Comparison of ENCODE assay signal across 7 mouse cellular contexts in genomic region chr1:166253898-166254894, GRCm38 (mm10). TPM values are rescaled to one million over a fixed set of nuclear protein-coding genes. Genes with fewer than 3 reads are reported as not detected.
DNase-seq lines count a peak whose midpoint lies in the region; ATAC-seq and TF ChIP-seq lines count a peak whose summit lies in the region.

Gene Ildr2, plus strand, starts transcription at chr1:166254139.

- DNase-seq in adrenal gland, postnatal 36 days = peak; percentile 66 to 83
- peak; percentile 22 for DNase-seq in embryo, embryonic 11.5 days (ENCODE audit: low read depth, low spot score)
- peak; percentile 77 to 80 for DNase-seq in heart, adult 2 months
- peak; percentile 79 for DNase-seq in kidney, adult 2 months

- ATAC-seq in limb, embryonic 13.5 days (ENCODE audit: low FRiP score, low read depth) = peak; percentile 64
- peak; percentile 63 for ATAC-seq in midbrain, embryonic 12.5 days (ENCODE audit: low FRiP score, low read depth)
- peak; percentile 61; the same call in 1 of the 2 replicates for ATAC-seq in stomach, embryonic 15.5 days (ENCODE audit: insufficient read depth, low FRiP score, low read depth)

- no peaks in the 10 kb centered on the region for H3K9me3 ChIP-seq in limb, embryonic 13.5 days
- H3K9me3 ChIP-seq in midbrain, embryonic 12.5 days = no peaks in the 10 kb centered on the region
- H3K9me3 ChIP-seq in stomach, embryonic 15.5 days = no peaks in the 10 kb centered on the region

- H3K4me1 ChIP-seq in heart, adult 2 months (ENCODE audit: control insufficient read depth, insufficient read depth, low read length) = no peaks in the 10 kb centered on the region; the same call in 1 of the 2 replicates
- H3K4me1 ChIP-seq in kidney, adult 2 months (ENCODE audit: control insufficient read depth, insufficient read depth, low read length) = peaks cover 13% of the 10 kb centered on the region; the same call in 1 of the 2 replicates
- H3K4me1 ChIP-seq in limb, embryonic 13.5 days = peaks cover 10% of the 10 kb centered on the region; the same call in 1 of the 2 replicates
- H3K4me1 ChIP-seq in midbrain, embryonic 12.5 days = peaks cover 45% of the 10 kb centered on the region
- H3K4me1 ChIP-seq in stomach, embryonic 15.5 days = peaks cover 4% of the 10 kb centered on the region; the same call in 1 of the 2 replicates

- no peak within 1 kb of the TSS for H3K27ac ChIP-seq in heart, adult 2 months
- peak within 1 kb of the TSS; percentile 59 for H3K27ac ChIP-seq in kidney, adult 2 months (ENCODE audit: insufficient read depth, low read depth, low read length)
- no peak within 1 kb of the TSS for H3K27ac ChIP-seq in limb, embryonic 13.5 days
- peak within 1 kb of the TSS; percentile 79 for H3K27ac ChIP-seq in midbrain, embryonic 12.5 days (replicated peaks)
- no peak within 1 kb of the TSS for H3K27ac ChIP-seq in stomach, embryonic 15.5 days

- H3K79me2 ChIP-seq in heart, adult 2 months (replicated peaks; ENCODE audit: control insufficient read depth, insufficient read depth, low read length) = no peaks in the 10 kb centered on the region

- H3K9ac ChIP-seq in heart, adult 2 months (ENCODE audit: low read depth, low read length) = peak within 1 kb of the TSS; percentile 32; the same call in 1 of the 2 replicates
- H3K9ac ChIP-seq in limb, embryonic 13.5 days = peak within 1 kb of the TSS; percentile 67
- H3K9ac ChIP-seq in midbrain, embryonic 12.5 days (replicated peaks) = peak within 1 kb of the TSS; percentile 82
- H3K9ac ChIP-seq in stomach, embryonic 15.5 days = peak within 1 kb of the TSS; percentile 22

- intact Hi-C loops in heart, adult 2 months (cut with DNase I) = loop anchor here (2.0 kb wide), 1 partner anchor 93 kb away; no protein-coding TSS in a partner anchor

- no peak for TF ChIP-seq POLR2A in heart, adult 2 months (IDR thresholded peaks at IDR 0.05; ENCODE audit: insufficient read depth, low read depth, low read length)
- no peak for TF ChIP-seq POLR2A in kidney, adult 2 months (IDR thresholded peaks at IDR 0.05; ENCODE audit: low read depth, low read length)

- H3K36me3 ChIP-seq in heart, adult 2 months (ENCODE audit: control insufficient read depth, insufficient read depth, low read length) = no peaks in the 10 kb centered on the region
- no peaks in the 10 kb centered on the region for H3K36me3 ChIP-seq in kidney, adult 2 months (ENCODE audit: control insufficient read depth, insufficient read depth, low read length)
- H3K36me3 ChIP-seq in limb, embryonic 13.5 days = no peaks in the 10 kb centered on the region
- no peaks in the 10 kb centered on the region for H3K36me3 ChIP-seq in midbrain, embryonic 12.5 days
- no peaks in the 10 kb centered on the region for H3K36me3 ChIP-seq in stomach, embryonic 15.5 days

- 2% methylated on average over 72 of the region's 72 CpGs for WGBS in heart, adult 2 months
- WGBS in kidney, adult 2 months = 1% methylated on average over 72 of the region's 72 CpGs
- under 1% methylated on average over 72 of the region's 72 CpGs for WGBS in limb, embryonic 13.5 days
- WGBS in midbrain, embryonic 12.5 days = under 1% methylated on average over 72 of the region's 72 CpGs
- WGBS in stomach, embryonic 15.5 days = under 1% methylated on average over 65 of the region's 72 CpGs

- peak within 1 kb of the TSS; percentile 95 for H3K4me2 ChIP-seq in limb, embryonic 13.5 days (replicated peaks)
- H3K4me2 ChIP-seq in midbrain, embryonic 12.5 days (replicated peaks) = peak within 1 kb of the TSS; percentile 70
- peak within 1 kb of the TSS; percentile 98 for H3K4me2 ChIP-seq in stomach, embryonic 15.5 days

- peaks cover 6% of the 10 kb centered on the region; the same call in 1 of the 2 replicates for H3K27me3 ChIP-seq in heart, adult 2 months (ENCODE audit: control insufficient read depth, insufficient read depth, low read length)
- H3K27me3 ChIP-seq in kidney, adult 2 months (replicated peaks; ENCODE audit: control insufficient read depth, insufficient read depth, low read length) = no peaks in the 10 kb centered on the region
- H3K27me3 ChIP-seq in limb, embryonic 13.5 days = peaks cover 53% of the 10 kb centered on the region
- H3K27me3 ChIP-seq in midbrain, embryonic 12.5 days = no peaks in the 10 kb centered on the region
- H3K27me3 ChIP-seq in stomach, embryonic 15.5 days (replicated peaks) = peaks cover 28% of the 10 kb centered on the region; the same call in 1 of the 2 replicates

- peak within 1 kb of the TSS; percentile 36; the same call in 1 of the 2 replicates for H3K4me3 ChIP-seq in heart, adult 2 months
- peak within 1 kb of the TSS; percentile 67 for H3K4me3 ChIP-seq in kidney, adult 2 months (ENCODE audit: insufficient read depth, low read depth, low read length)
- peak within 1 kb of the TSS; percentile 57 for H3K4me3 ChIP-seq in limb, embryonic 13.5 days
- peak within 1 kb of the TSS; percentile 54 for H3K4me3 ChIP-seq in midbrain, embryonic 12.5 days
- H3K4me3 ChIP-seq in stomach, embryonic 15.5 days (replicated peaks) = peak within 1 kb of the TSS; percentile 49

- TF ChIP-seq CTCF in heart, adult 2 months (IDR thresholded peaks at IDR 0.05) = peak; percentile 56
- 0 out of 2 replicates have a peak, but pooled peaks have one; percentile 22 for TF ChIP-seq CTCF in kidney, adult 2 months (conservative IDR thresholded peaks at IDR 0.05; ENCODE audit: insufficient read depth, insufficient read length, low read depth, low read length)

- TF ChIP-seq EP300 in heart, adult 2 months (IDR thresholded peaks at IDR 0.05; ENCODE audit: insufficient read depth, low read depth, low read length) = no peak

RNA-seq across cellular contexts. Expression of gene Ildr2, which starts in this region (rescaled TPM):
- total RNA-seq in adrenal gland, postnatal 36 days (2021) = 1 to 10 TPM; 4.1 to 8.0 TPM
- total RNA-seq in heart, adult 2 months (2021) = 1 to 10 TPM; 2.4 to 2.9 TPM
- 0.25 and 1.00 TPM in 2 replicates for polyA plus RNA-seq in heart, adult 2 months (2012; rRNA removed)
- polyA plus RNA-seq in kidney, adult 2 months (2012; rRNA removed) = 11.0 and 12.3 TPM in 2 replicates
- polyA plus RNA-seq in limb, embryonic 13.5 days (2015; fragmentation: Nextera tagmentation; extraction: Ambion mirVana) = 0.11 and 0.14 TPM in 2 replicates
- polyA plus RNA-seq in midbrain, embryonic 12.5 days (2016; fragmentation: Nextera tagmentation; extraction: Ambion mirVana) = 10.8 and 11.1 TPM in 2 replicates
- polyA plus RNA-seq in stomach, embryonic 15.5 days (2015; fragmentation: Nextera tagmentation; extraction: Ambion mirVana) = 1.3 and 1.5 TPM in 2 replicates

Comparison
In these comparisons a context has a peak if more than half of its experiments do, and no peak if none do; other contexts are left out.
1. Peak in ATAC-seq, H3K4me3 ChIP-seq, H3K9ac ChIP-seq and H3K4me2 ChIP-seq in limb, embryonic 13.5 days; RNA of the gene not detected or under 1 TPM.
2. DNase-seq: peak in every context shown above with its lines; median percentile 79 in kidney, adult 2 months; 78 in heart, adult 2 months; 74 in adrenal gland, postnatal 36 days; 22 in embryo, embryonic 11.5 days.
3. H3K27ac ChIP-seq: peak in kidney, adult 2 months (single experiment) and midbrain, embryonic 12.5 days (single experiment); none in heart, adult 2 months (single experiment), limb, embryonic 13.5 days (single experiment) and stomach, embryonic 15.5 days (single experiment).
4. H3K9ac ChIP-seq: peak in every context shown above with its lines; median percentile 82 in midbrain, embryonic 12.5 days; 67 in limb, embryonic 13.5 days; 32 in heart, adult 2 months; 22 in stomach, embryonic 15.5 days.
5. Peak in every context shown above with its lines, with median percentiles within 50 percentile points of each other: H3K4me3 ChIP-seq, ATAC-seq and H3K4me2 ChIP-seq.